Mouse (Mus musculus): ENCODE results near the gene Efna1.

- peak; percentile 93 for TF ChIP-seq POLR2A (IDR thresholded peaks at IDR 0.05; ENCODE audit: low read depth, low read length)
- no peak for TF ChIP-seq CTCF (IDR thresholded peaks at IDR 0.05; ENCODE audit: extremely low read depth, insufficient read depth, insufficient read length, insufficient replicate concordance)
Measured at GRCm38 (mm10) chr3:89266439-89266893, 14.5 kb downstream of the Efna1 start.
